Mouse (Mus musculus) limb, embryonic 12.5 days (tissue): ENCODE measurements around the gene Thbs3. TPM values are rescaled to one million over a fixed set of nuclear protein-coding genes. Genes with fewer than 3 reads are reported as not detected.

ENCODE experiments used
- microRNA counts: library from miRNA; unstranded; fragments of <30 nt; microRNA quantifications from one replicate; lab custom pipeline; 2017
- microRNA-seq: library from miRNA; unstranded; fragments of <30 nt; microRNA quantifications from one replicate; pipeline ENCODE4, GENCODE M21; 2017
- polyA plus RNA-seq: library from polyadenylated mRNA; unstranded; fragments of >200 nt; fragmentation: Nextera tagmentation; extraction: Ambion mirVana; gene quantifications from 2 replicates; pipeline ENCODE4 v1.2.1, GENCODE M21; 2016

The Thbs3 gene
- polyA plus RNA-seq, 1 experiment from 2014 or later: 44.2 TPM

MicroRNAs within 50 kb of the gene (microRNA counts, 519-probe panel; counts per million panel counts)
- not detected for microRNA mmu-miR-92b (lab: Ali Mortazavi, UCI)

Small RNAs within 50 kb of the gene (microRNA-seq; reads per million reads assigned to microRNA genes)
- 565 reads per million, percentile 71 among the genes with 10 or more reads in this experiment for gene Mir92b

Other genes with a start within 250 kb of the Thbs3 start
- 23.4 and 23.7 TPM in 2 replicates for gene Rusc1, start 121.9 kb upstream of the Thbs3 start, polyA plus RNA-seq
- gene Gm43738, start 114.1 kb upstream of the Thbs3 start, polyA plus RNA-seq: 0.14 TPM in 1 of 2 replicates, not detected in the other
- gene Fdps, start 113.2 kb upstream of the Thbs3 start, polyA plus RNA-seq: 247 and 249 TPM in 2 replicates
- gene Pklr, start 79.0 kb upstream of the Thbs3 start, polyA plus RNA-seq: 0.24 and 0.36 TPM in 2 replicates
- gene Hcn3, start 55.0 kb upstream of the Thbs3 start, polyA plus RNA-seq: 2.2 and 2.8 TPM in 2 replicates
- 50.3 and 54.7 TPM in 2 replicates for gene Clk2, start 50.4 kb upstream of the Thbs3 start, polyA plus RNA-seq
- 102 and 107 TPM in 2 replicates for gene Scamp3, start 37.7 kb upstream of the Thbs3 start, polyA plus RNA-seq
- gene Fam189b, start 32.0 kb upstream of the Thbs3 start, polyA plus RNA-seq: 27.4 and 33.8 TPM in 2 replicates
- 26.3 and 28.8 TPM in 2 replicates for gene Gba, start 12.3 kb upstream of the Thbs3 start, polyA plus RNA-seq
- gene Mtx1, start 11.9 kb downstream of the Thbs3 start, polyA plus RNA-seq: 212 and 217 TPM in 2 replicates
- gene Muc1, start 13.9 kb downstream of the Thbs3 start, polyA plus RNA-seq: 0.53 and 1.0 TPM in 2 replicates
- 316 and 333 TPM in 2 replicates for gene Krtcap2, start 30.8 kb downstream of the Thbs3 start, polyA plus RNA-seq
- 6.1 and 6.3 TPM in 2 replicates for gene Trim46, start 31.1 kb downstream of the Thbs3 start, polyA plus RNA-seq
- gene Dpm3, start 44.2 kb downstream of the Thbs3 start, polyA plus RNA-seq: 93.9 and 102 TPM in 2 replicates
- gene Slc50a1, start 55.4 kb downstream of the Thbs3 start, polyA plus RNA-seq: 58.5 and 66.3 TPM in 2 replicates
- 36.9 and 40.4 TPM in 2 replicates for gene Efna1, start 66.0 kb downstream of the Thbs3 start, polyA plus RNA-seq
- 17.6 and 21.3 TPM in 2 replicates for gene Efna3, start 107.8 kb downstream of the Thbs3 start, polyA plus RNA-seq
- gene Efna4, start 122.8 kb downstream of the Thbs3 start, polyA plus RNA-seq: 53.2 and 55.1 TPM in 2 replicates
- 27.0 and 32.1 TPM in 2 replicates for gene Adam15, start 134.8 kb downstream of the Thbs3 start, polyA plus RNA-seq
- 0.18 and 0.20 TPM in 2 replicates for gene Dcst2, start 146.8 kb downstream of the Thbs3 start, polyA plus RNA-seq
- gene Dcst1, start 150.1 kb downstream of the Thbs3 start, polyA plus RNA-seq: 0.26 and 0.40 TPM in 2 replicates
- 0.79 and 1.2 TPM in 2 replicates for gene Zbtb7b, start 179.6 kb downstream of the Thbs3 start, polyA plus RNA-seq
- gene Lenep, start 187.6 kb downstream of the Thbs3 start, polyA plus RNA-seq: 1.0 TPM in 1 of 2 replicates, not detected in the other
- 25.0 and 26.4 TPM in 2 replicates for gene Flad1, start 196.7 kb downstream of the Thbs3 start, polyA plus RNA-seq
- gene Cks1b, start 203.2 kb downstream of the Thbs3 start, polyA plus RNA-seq: 585 and 619 TPM in 2 replicates
- gene Shc1, start 203.3 kb downstream of the Thbs3 start, polyA plus RNA-seq: 84.4 and 90.9 TPM in 2 replicates
- gene Pygo2, start 215.0 kb downstream of the Thbs3 start, polyA plus RNA-seq: 62.4 and 64.0 TPM in 2 replicates
- gene Pbxip1, start 221.5 kb downstream of the Thbs3 start, polyA plus RNA-seq: 27.4 and 28.5 TPM in 2 replicates
- gene Pmvk, start 239.4 kb downstream of the Thbs3 start, polyA plus RNA-seq: 53.4 and 55.1 TPM in 2 replicates